Mouse (Mus musculus): ENCODE measurements around the gene Fyn. TPM values are rescaled to one million over a fixed set of nuclear protein-coding genes. Genes with fewer than 3 reads are reported as not detected.
A peak's percentile ranks its signal among the peaks of the same experiment; 100 is the strongest.

The Fyn gene
- polyA plus RNA-seq, 1 experiment = 29.2 TPM

DNA sequence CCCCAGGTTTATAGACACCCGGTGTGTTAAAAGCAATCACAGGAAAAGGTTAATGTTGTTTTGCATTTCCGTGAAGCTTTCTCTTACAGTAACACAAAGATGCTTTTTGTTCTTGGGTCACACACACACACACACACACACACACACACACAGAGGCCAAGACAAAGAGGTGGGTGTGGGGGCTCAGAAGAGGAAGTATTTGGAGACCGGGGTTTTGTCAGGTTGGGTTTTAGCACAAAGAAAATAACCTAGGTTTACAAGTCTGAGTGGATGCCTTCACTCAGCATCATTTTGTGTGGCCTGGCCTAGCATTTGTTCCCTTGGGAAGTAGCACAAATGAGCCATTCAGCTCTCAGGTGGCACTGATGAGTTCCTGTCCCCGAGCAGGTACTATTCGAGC lies 184.2 kb downstream of the Fyn start:
- no peak for DNase-seq
- Histone ChIP-seq H3K4me1 (ENCODE audit: control insufficient read depth, insufficient read depth, low read length) (peaks cover 15% of the 10 kb centered on the region), H3K4me3 (replicated peaks; ENCODE audit: extremely low read depth, low read depth, low read length) (no peak overlapping the region)
- 54% methylated on average over 5 of the region's 5 CpGs for WGBS
- TF ChIP-seq CTCF (IDR thresholded peaks at IDR 0.05; ENCODE audit: insufficient read depth, low read length) (no peak), POLR2A (IDR thresholded peaks at IDR 0.05; ENCODE audit: borderline replicate concordance, extremely low read depth, low read depth, low read length) (no peak)

DNA sequence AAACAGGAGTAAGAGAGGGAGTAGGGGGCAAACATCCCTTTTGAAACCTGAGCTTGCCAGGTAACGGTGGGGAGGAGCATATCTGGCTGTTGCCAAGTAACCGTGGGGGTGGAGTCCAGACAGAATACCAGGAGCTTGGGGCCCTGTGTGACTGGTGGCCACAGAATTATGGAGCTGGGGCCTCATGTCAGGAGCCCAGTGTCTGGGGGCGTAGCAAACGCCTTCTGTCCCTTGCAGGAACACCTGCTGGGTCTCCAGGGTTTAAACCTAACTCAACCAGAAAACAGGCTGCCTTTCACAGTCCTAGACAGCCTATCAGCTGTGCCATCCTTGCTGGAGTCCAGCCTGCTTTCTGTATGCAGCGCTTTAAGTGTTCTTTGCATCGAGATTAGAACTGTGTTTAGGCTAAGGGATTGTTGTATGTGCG lies 186.6 kb downstream of the Fyn start:
- Histone ChIP-seq H3K4me1 (ENCODE audit: control insufficient read depth, insufficient read depth, low read length) (peaks cover 16% of the 10 kb centered on the region), H3K4me3 (replicated peaks; ENCODE audit: extremely low read depth, low read depth, low read length) (no peak overlapping the region)
- DNase-seq = no peak
- TF ChIP-seq CTCF (IDR thresholded peaks at IDR 0.05; ENCODE audit: insufficient read depth, low read length) = no peak
- TF ChIP-seq POLR2A (IDR thresholded peaks at IDR 0.05; ENCODE audit: borderline replicate concordance, extremely low read depth, low read depth, low read length) = no peak
- WGBS = 50% methylated on average over 7 of the region's 7 CpGs

GRCm38 (mm10) chr10:39555740-39556139 lies 187.1 kb downstream of the Fyn start:
- DNase-seq = no peak
- Histone ChIP-seq H3K4me3 (replicated peaks; ENCODE audit: extremely low read depth, low read depth, low read length) (no peak overlapping the region), H3K4me1 (ENCODE audit: control insufficient read depth, insufficient read depth, low read length) (peaks cover 16% of the 10 kb centered on the region)
- WGBS = 20% methylated on average over 5 of the region's 5 CpGs
- TF ChIP-seq CTCF (IDR thresholded peaks at IDR 0.05; ENCODE audit: insufficient read depth, low read length) (0 out of 2 replicates have a peak, but pooled peaks have one; percentile 4), POLR2A (IDR thresholded peaks at IDR 0.05; ENCODE audit: borderline replicate concordance, extremely low read depth, low read depth, low read length) (no peak)

GRCm38 (mm10) chr10:39557360-39557759 lies 188.7 kb downstream of the Fyn start:
- 72% methylated on average over 9 of the region's 9 CpGs for WGBS
- DNase-seq = no peak
- Histone ChIP-seq H3K4me1 (ENCODE audit: control insufficient read depth, insufficient read depth, low read length) (peaks cover 16% of the 10 kb centered on the region), H3K4me3 (replicated peaks; ENCODE audit: extremely low read depth, low read depth, low read length) (no peak overlapping the region)
- TF ChIP-seq POLR2A (IDR thresholded peaks at IDR 0.05; ENCODE audit: borderline replicate concordance, extremely low read depth, low read depth, low read length) (no peak), CTCF (IDR thresholded peaks at IDR 0.05; ENCODE audit: insufficient read depth, low read length) (no peak)

- DNase-seq = peak; percentile 52
- 57% methylated on average over 7 of the region's 7 CpGs for WGBS
- peaks cover 16% of the 10 kb centered on the region for H3K4me1 ChIP-seq (ENCODE audit: control insufficient read depth, insufficient read depth, low read length)
- no peak overlapping the region for H3K4me3 ChIP-seq (replicated peaks; ENCODE audit: extremely low read depth, low read depth, low read length)
- no peak for TF ChIP-seq POLR2A (IDR thresholded peaks at IDR 0.05; ENCODE audit: borderline replicate concordance, extremely low read depth, low read depth, low read length)
- no peak for TF ChIP-seq CTCF (IDR thresholded peaks at IDR 0.05; ENCODE audit: insufficient read depth, low read length)
These were observed 189.2 kb downstream of the Fyn start for GRCm38 (mm10) chr10:39557851-39558250.

DNA sequence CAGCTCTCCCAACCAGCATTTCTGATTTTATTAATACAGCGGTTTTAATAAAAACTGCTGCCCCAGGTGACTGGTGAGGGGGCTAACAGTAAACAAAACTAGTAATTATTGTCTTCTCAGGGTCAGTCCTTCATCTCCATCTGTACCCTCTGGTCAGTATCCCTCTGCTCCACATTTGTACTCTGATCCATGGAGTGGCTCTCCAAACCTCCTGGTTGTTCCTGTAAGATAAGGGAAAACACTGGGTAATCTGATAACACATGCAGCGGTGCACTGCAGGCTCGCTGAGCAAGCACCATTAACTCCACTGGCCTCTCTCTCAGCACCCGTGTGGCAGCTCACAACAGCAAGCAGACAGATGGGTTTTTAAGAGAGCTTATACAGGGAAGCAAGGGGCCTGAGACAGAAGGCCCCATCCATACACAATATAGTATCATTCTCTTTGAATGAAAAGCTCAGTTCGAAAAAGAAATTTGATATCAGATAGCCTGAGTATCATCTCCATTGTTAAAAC lies 189.9 kb downstream of the Fyn start:
- TF ChIP-seq POLR2A (IDR thresholded peaks at IDR 0.05; ENCODE audit: borderline replicate concordance, extremely low read depth, low read depth, low read length) = no peak
- TF ChIP-seq CTCF (IDR thresholded peaks at IDR 0.05; ENCODE audit: insufficient read depth, low read length) = no peak
- Histone ChIP-seq H3K4me1 (ENCODE audit: control insufficient read depth, insufficient read depth, low read length) (peaks cover 16% of the 10 kb centered on the region), H3K4me3 (replicated peaks; ENCODE audit: extremely low read depth, low read depth, low read length) (no peak overlapping the region)
- no peak for DNase-seq
- WGBS = 47% methylated on average over 5 of the region's 5 CpGs

DNA sequence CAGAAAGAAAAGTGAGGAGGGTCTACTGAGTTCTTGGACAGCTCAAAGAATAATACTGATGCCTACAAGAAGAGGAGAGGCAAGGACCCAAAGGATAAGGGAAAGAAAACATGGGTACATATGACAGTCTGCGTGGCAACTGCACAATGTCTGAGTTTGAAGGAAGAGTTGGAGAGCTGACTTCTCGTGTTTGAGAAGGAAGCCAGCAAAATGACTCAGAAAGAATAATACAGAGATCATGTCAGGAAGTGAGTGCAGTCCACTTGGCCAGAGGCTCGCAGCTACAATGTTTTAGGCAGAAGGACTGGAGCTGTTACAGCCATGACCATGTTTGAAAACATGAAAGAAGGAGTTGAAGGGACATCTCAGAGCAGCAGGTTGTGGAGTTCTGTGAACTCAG lies 190.7 kb downstream of the Fyn start:
- H3K4me1 ChIP-seq (ENCODE audit: control insufficient read depth, insufficient read depth, low read length) = peaks cover 16% of the 10 kb centered on the region
- DNase-seq = no peak
- TF ChIP-seq POLR2A (IDR thresholded peaks at IDR 0.05; ENCODE audit: borderline replicate concordance, extremely low read depth, low read depth, low read length) (no peak), CTCF (IDR thresholded peaks at IDR 0.05; ENCODE audit: insufficient read depth, low read length) (no peak)
- WGBS = 40% methylated on average over 3 of the region's 3 CpGs
- H3K4me3 ChIP-seq (replicated peaks; ENCODE audit: extremely low read depth, low read depth, low read length) = no peak overlapping the region

DNA sequence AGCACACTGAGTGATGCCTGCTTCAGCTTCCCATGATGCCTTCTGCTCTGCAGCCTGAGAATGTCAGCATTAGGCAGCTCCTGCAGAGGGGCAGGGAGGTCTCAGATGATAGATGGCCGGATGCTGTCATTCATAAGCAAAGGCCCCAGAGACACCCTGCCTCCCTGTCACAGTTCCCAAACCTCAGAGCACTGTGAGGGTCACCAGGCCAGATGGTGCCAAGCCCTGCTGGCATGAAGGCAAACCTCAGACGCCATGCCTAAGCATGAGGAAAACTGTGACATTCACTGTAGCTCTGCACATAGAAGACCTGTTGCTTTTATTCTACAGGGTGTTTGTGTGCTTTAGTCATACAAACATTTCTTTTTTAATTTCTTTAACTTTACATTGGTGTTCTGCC lies 193.7 kb downstream of the Fyn start:
- no peak for DNase-seq
- WGBS = 83% methylated on average over 2 of the region's 2 CpGs
- peaks cover 5% of the 10 kb centered on the region; the same call in 1 of the 2 replicates for H3K4me1 ChIP-seq (ENCODE audit: control insufficient read depth, insufficient read depth, low read length)
- no peak for TF ChIP-seq POLR2A (IDR thresholded peaks at IDR 0.05; ENCODE audit: borderline replicate concordance, extremely low read depth, low read depth, low read length)
- TF ChIP-seq CTCF (IDR thresholded peaks at IDR 0.05; ENCODE audit: insufficient read depth, low read length) = no peak
- H3K4me3 ChIP-seq (replicated peaks; ENCODE audit: extremely low read depth, low read depth, low read length) = no peak overlapping the region

- 68% methylated on average over 24 of the region's 24 CpGs for WGBS
- TF ChIP-seq POLR2A (IDR thresholded peaks at IDR 0.05; ENCODE audit: borderline replicate concordance, extremely low read depth, low read depth, low read length) = no peak
- no peak for TF ChIP-seq CTCF (IDR thresholded peaks at IDR 0.05; ENCODE audit: insufficient read depth, low read length)
These were observed 195.0 kb downstream of the Fyn start for GRCm38 (mm10) chr10:39563552-39564223.

GRCm38 (mm10) chr10:39566901-39567300 lies 198.2 kb downstream of the Fyn start:
- Histone ChIP-seq H3K4me1 (ENCODE audit: control insufficient read depth, insufficient read depth, low read length) (no peaks in the 10 kb centered on the region), H3K4me3 (replicated peaks; ENCODE audit: extremely low read depth, low read depth, low read length) (no peak overlapping the region)
- TF ChIP-seq POLR2A (IDR thresholded peaks at IDR 0.05; ENCODE audit: borderline replicate concordance, extremely low read depth, low read depth, low read length) (no peak), CTCF (IDR thresholded peaks at IDR 0.05; ENCODE audit: insufficient read depth, low read length) (no peak)
- 72% methylated on average over 12 of the region's 12 CpGs for WGBS
- no peak for DNase-seq

More at GRCm38 (mm10) chr10:39563552-39564223, 195.0 kb downstream of the Fyn start:
- DNase-seq = no peak
- Histone ChIP-seq H3K4me1 (ENCODE audit: control insufficient read depth, insufficient read depth, low read length) (no peaks in the 10 kb centered on the region), H3K4me3 (replicated peaks; ENCODE audit: extremely low read depth, low read depth, low read length) (no peak overlapping the region)

Measured in lung, adult 2 months (tissue).